Mouse (Mus musculus): Measurements from ENCODE around the gene Bnip3. TPM values are rescaled to one million over a fixed set of nuclear protein-coding genes. Genes with fewer than 3 reads are reported as not detected.

Bnip3 gene
- total and polyA plus RNA-seq, 2 experiments from 2014 or later = 142 to 231 TPM

GRCm38 (mm10) chr7:138845111-138845510 is 64.2 kb downstream of the Bnip3 start:
- no peaks in the 10 kb centered on the region for H3K27me3 ChIP-seq (ENCODE audit: insufficient read depth, low read length)
- H3K9me3 ChIP-seq (ENCODE audit: low read length) = no peaks in the 10 kb centered on the region
- WGBS = 48% methylated on average over 8 of the region's 8 CpGs
- H3K27ac ChIP-seq (ENCODE audit: low read depth, low read length) = no peak overlapping the region
- no peak for ATAC-seq (ENCODE audit: low FRiP score)
- no peak for TF ChIP-seq CTCF (IDR thresholded peaks at IDR 0.05)
- H3K4me3 ChIP-seq (ENCODE audit: low read depth, low read length) = peak overlapping the region; percentile 100
- H3K36me3 ChIP-seq (ENCODE audit: insufficient read depth, low read length) = no peaks in the 10 kb centered on the region
- peaks cover 14% of the 10 kb centered on the region for H3K4me1 ChIP-seq (ENCODE audit: insufficient read depth, low read length)
- no peak for DNase-seq (ENCODE audit: low spot score)
- peak overlapping the region; percentile 70 for H3K4me2 ChIP-seq (ENCODE audit: low read depth, low read length, poor library complexity, severe bottlenecking)
- H3K9ac ChIP-seq (replicated peaks; ENCODE audit: low read length, poor library complexity, severe bottlenecking) = peak overlapping the region; percentile 99

- no peak for TF ChIP-seq CTCF (IDR thresholded peaks at IDR 0.05)
- H3K36me3 ChIP-seq (ENCODE audit: insufficient read depth, low read length) = no peaks in the 10 kb centered on the region
- H3K4me3 ChIP-seq (ENCODE audit: low read depth, low read length) = no peak overlapping the region
- H3K27ac ChIP-seq (ENCODE audit: low read depth, low read length) = no peak overlapping the region
- peaks cover 10% of the 10 kb centered on the region for H3K4me1 ChIP-seq (ENCODE audit: insufficient read depth, low read length)
- peak overlapping the region; percentile 70 for H3K4me2 ChIP-seq (ENCODE audit: low read depth, low read length, poor library complexity, severe bottlenecking)
- H3K27me3 ChIP-seq (ENCODE audit: insufficient read depth, low read length) = no peaks in the 10 kb centered on the region
- no peak for DNase-seq (ENCODE audit: low spot score)
- H3K9ac ChIP-seq (replicated peaks; ENCODE audit: low read length, poor library complexity, severe bottlenecking) = no peak overlapping the region
- WGBS = 93% methylated on average over 4 of the region's 4 CpGs
- no peaks in the 10 kb centered on the region for H3K9me3 ChIP-seq (ENCODE audit: low read length)
- no peak for ATAC-seq (ENCODE audit: low FRiP score)
These were observed 65.9 kb downstream of the Bnip3 start for GRCm38 (mm10) chr7:138843421-138843820.

GRCm38 (mm10) chr7:138841436-138842151 is 67.7 kb downstream of the Bnip3 start:
- no peak overlapping the region for H3K4me2 ChIP-seq (ENCODE audit: low read depth, low read length, poor library complexity, severe bottlenecking)
- TF ChIP-seq CTCF (IDR thresholded peaks at IDR 0.05) = peak; percentile 17; the same call in 1 of the 2 replicates
- WGBS = 82% methylated on average over 3 of the region's 3 CpGs
- peaks cover under 1% of the 10 kb centered on the region; the same call in 1 of the 2 replicates for H3K36me3 ChIP-seq (ENCODE audit: insufficient read depth, low read length)
- H3K4me3 ChIP-seq (ENCODE audit: low read depth, low read length) = no peak overlapping the region
- no peaks in the 10 kb centered on the region for H3K9me3 ChIP-seq (ENCODE audit: low read length)
- H3K4me1 ChIP-seq (ENCODE audit: insufficient read depth, low read length) = peaks cover 9% of the 10 kb centered on the region
- H3K27me3 ChIP-seq (ENCODE audit: insufficient read depth, low read length) = no peaks in the 10 kb centered on the region
- ATAC-seq (ENCODE audit: low FRiP score) (no peak), DNase-seq (ENCODE audit: low spot score) (no peak)
- H3K27ac ChIP-seq (ENCODE audit: low read depth, low read length) = no peak overlapping the region
- H3K9ac ChIP-seq (replicated peaks; ENCODE audit: low read length, poor library complexity, severe bottlenecking) = no peak overlapping the region

Other genes starting within 250 kb of the Bnip3 start
- gene Ppp2r2d, start 63.4 kb downstream of the Bnip3 start, total RNA-seq (2014; rRNA removed) = 91.5 and 92.7 TPM in 2 replicates
- gene Ppp2r2d, start 63.4 kb downstream of the Bnip3 start, polyA plus RNA-seq (2015; fragmentation: Nextera tagmentation; extraction: Ambion mirVana) = 100 and 109 TPM in 2 replicates
- gene Mapk1ip1, start 63.2 kb downstream of the Bnip3 start, total RNA-seq (2014; rRNA removed) = 36.4 and 39.2 TPM in 2 replicates
- gene Mapk1ip1, start 63.2 kb downstream of the Bnip3 start, polyA plus RNA-seq (2015; fragmentation: Nextera tagmentation; extraction: Ambion mirVana) = 33.7 TPM in 2 replicates
- gene Jakmip3, start 31.2 kb upstream of the Bnip3 start, total RNA-seq (2014; rRNA removed) = 17.4 and 19.6 TPM in 2 replicates
- 8.1 and 8.5 TPM in 2 replicates for gene Jakmip3, start 31.2 kb upstream of the Bnip3 start, polyA plus RNA-seq (2015; fragmentation: Nextera tagmentation; extraction: Ambion mirVana)
- 172 and 180 TPM in 2 replicates for gene Dpysl4, start 176.5 kb upstream of the Bnip3 start, total RNA-seq (2014; rRNA removed)
- 164 and 167 TPM in 2 replicates for gene Dpysl4, start 176.5 kb upstream of the Bnip3 start, polyA plus RNA-seq (2015; fragmentation: Nextera tagmentation; extraction: Ambion mirVana)